Mouse (Mus musculus): ENCODE measurements around the gene Rab42. TPM values are rescaled to one million over a fixed set of nuclear protein-coding genes. Genes with fewer than 3 reads are reported as not detected.
A peak's percentile ranks its signal among the peaks of the same experiment; 100 is the strongest.

Gene Rab42
- polyA plus RNA-seq, 1 experiment: not detected

DNA sequence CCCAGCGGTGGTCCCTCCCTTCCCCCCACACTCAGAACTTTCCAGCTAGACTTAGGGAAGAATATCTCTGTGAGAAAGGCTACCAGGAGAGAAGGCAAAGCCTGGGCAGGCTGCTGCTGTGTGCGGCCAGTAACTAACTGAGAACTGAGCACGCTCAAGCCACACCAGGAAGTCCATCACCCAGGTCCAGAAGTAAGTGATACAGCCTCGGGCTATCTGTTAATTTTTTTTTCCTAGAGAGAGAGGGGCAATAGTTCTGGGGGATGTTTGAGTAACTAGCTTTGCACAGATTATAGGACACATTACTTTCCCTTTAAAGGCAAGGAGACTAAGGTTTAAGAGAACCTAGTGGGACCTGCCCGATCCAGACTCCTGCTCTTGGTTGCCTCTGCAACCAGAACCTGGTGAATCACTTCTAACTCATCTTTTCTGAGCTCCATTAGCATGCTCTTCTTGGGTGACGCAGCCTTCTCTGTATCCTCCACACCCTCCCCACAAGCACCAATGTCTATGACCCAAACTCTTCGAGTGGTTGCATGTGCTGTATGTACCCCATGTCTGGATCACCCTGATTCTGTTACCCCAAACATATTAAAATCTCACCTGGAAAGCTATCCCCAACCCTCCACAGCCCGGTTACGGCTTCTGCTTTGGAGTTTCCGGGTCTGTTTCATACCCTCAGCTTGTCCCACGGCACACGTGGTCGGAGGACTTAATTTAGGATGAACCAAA is 41.4 kb upstream of the Rab42 start:
- Histone ChIP-seq H3K4me3 (ENCODE audit: low read depth, low read length) (peak overlapping the region; percentile 92), H3K4me1 (ENCODE audit: control insufficient read depth, insufficient read depth, low read length) (peaks cover 11% of the 10 kb centered on the region), H3K36me3 (ENCODE audit: control insufficient read depth, insufficient read depth, low read length, poor library complexity, severe bottlenecking) (peaks cover 2% of the 10 kb centered on the region; the same call in 1 of the 2 replicates), H3K27me3 (ENCODE audit: control insufficient read depth, insufficient read depth, low read length, poor library complexity, severe bottlenecking) (no peaks in the 10 kb centered on the region), H3K27ac (ENCODE audit: insufficient read depth, low read length) (peak overlapping the region; percentile 10; the same call in 1 of the 2 replicates), H3K9me3 (replicated peaks; ENCODE audit: control insufficient read depth, insufficient read depth, low read length, poor library complexity, severe bottlenecking) (no peaks in the 10 kb centered on the region), H3K9ac (ENCODE audit: low read depth, poor library complexity, severe bottlenecking) (peak overlapping the region; percentile 92)
- no peak for TF ChIP-seq POLR2A (IDR thresholded peaks at IDR 0.05; ENCODE audit: insufficient read depth, low read length)
- no peak for TF ChIP-seq CTCF (IDR thresholded peaks at IDR 0.05; ENCODE audit: low read depth, low read length)
- no peak for TF ChIP-seq EP300 (IDR thresholded peaks at IDR 0.05; ENCODE audit: insufficient read depth, low read depth, low read length)

DNA sequence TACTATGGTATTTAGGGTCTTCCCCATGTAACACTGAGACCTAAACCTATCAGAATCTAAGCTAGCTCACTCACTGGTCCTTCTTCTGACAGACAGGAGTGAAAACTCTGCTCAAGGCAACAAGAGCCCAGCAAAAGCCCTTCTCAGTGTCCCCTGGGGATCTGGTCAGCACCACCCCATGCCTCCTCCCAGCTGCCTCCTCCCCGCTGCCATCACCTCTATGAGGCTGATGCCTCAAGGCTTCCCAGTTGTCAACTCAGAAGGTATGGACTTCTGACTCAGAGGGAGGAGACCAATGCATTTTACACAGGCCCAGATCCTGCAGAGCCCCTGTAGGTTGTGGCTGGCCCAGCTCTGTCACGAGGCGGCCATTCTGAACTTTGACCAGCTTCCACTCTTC is 38.3 kb upstream of the Rab42 start:
- TF ChIP-seq CTCF (IDR thresholded peaks at IDR 0.05; ENCODE audit: low read depth, low read length) (no peak), EP300 (IDR thresholded peaks at IDR 0.05; ENCODE audit: insufficient read depth, low read depth, low read length) (no peak), POLR2A (IDR thresholded peaks at IDR 0.05; ENCODE audit: insufficient read depth, low read length) (no peak)

GRCm38 (mm10) chr4:132338943-132339342 is 35.8 kb upstream of the Rab42 start:
- no peak overlapping the region for H3K27ac ChIP-seq (ENCODE audit: insufficient read depth, low read length)
- no peak overlapping the region for H3K9ac ChIP-seq (ENCODE audit: low read depth, poor library complexity, severe bottlenecking)
- TF ChIP-seq POLR2A (IDR thresholded peaks at IDR 0.05; ENCODE audit: insufficient read depth, low read length) (no peak), CTCF (IDR thresholded peaks at IDR 0.05; ENCODE audit: low read depth, low read length) (no peak), EP300 (IDR thresholded peaks at IDR 0.05; ENCODE audit: insufficient read depth, low read depth, low read length) (no peak)
- no peak overlapping the region for H3K4me3 ChIP-seq (ENCODE audit: low read depth, low read length)
- H3K36me3 ChIP-seq (ENCODE audit: control insufficient read depth, insufficient read depth, low read length, poor library complexity, severe bottlenecking): peaks cover 43% of the 10 kb centered on the region
- H3K4me1 ChIP-seq (ENCODE audit: control insufficient read depth, insufficient read depth, low read length): peaks cover 7% of the 10 kb centered on the region
- H3K27me3 ChIP-seq (ENCODE audit: control insufficient read depth, insufficient read depth, low read length, poor library complexity, severe bottlenecking): no peaks in the 10 kb centered on the region
- no peaks in the 10 kb centered on the region for H3K9me3 ChIP-seq (replicated peaks; ENCODE audit: control insufficient read depth, insufficient read depth, low read length, poor library complexity, severe bottlenecking)

More for the DNA sequence above, 38.3 kb upstream of the Rab42 start:
- no peak overlapping the region for H3K27ac ChIP-seq (ENCODE audit: insufficient read depth, low read length)
- no peaks in the 10 kb centered on the region for H3K27me3 ChIP-seq (ENCODE audit: control insufficient read depth, insufficient read depth, low read length, poor library complexity, severe bottlenecking)
- peaks cover 20% of the 10 kb centered on the region for H3K36me3 ChIP-seq (ENCODE audit: control insufficient read depth, insufficient read depth, low read length, poor library complexity, severe bottlenecking)
- H3K4me1 ChIP-seq (ENCODE audit: control insufficient read depth, insufficient read depth, low read length): peaks cover 7% of the 10 kb centered on the region
- no peak overlapping the region for H3K9ac ChIP-seq (ENCODE audit: low read depth, poor library complexity, severe bottlenecking)
- H3K4me3 ChIP-seq (ENCODE audit: low read depth, low read length): no peak overlapping the region
- no peaks in the 10 kb centered on the region for H3K9me3 ChIP-seq (replicated peaks; ENCODE audit: control insufficient read depth, insufficient read depth, low read length, poor library complexity, severe bottlenecking)

DNA sequence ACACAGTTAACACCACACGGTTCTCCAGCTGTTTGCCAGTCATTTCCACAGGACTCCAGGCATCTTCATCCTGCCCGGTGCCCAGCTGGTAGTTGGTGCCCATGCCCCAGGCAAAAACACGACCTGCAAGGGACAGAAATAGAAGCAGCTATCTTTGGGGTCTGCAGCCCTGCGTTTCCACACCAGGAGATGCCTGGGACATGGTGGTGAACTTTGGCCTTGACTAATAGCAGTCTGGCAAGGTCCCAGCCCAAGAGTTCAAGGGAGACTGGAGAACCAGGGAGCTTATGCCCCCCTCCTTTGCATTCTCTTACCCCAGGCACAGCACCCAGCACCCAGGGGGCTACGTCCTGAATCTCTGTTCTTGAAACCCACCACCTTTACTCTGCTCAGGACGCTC is 29.7 kb upstream of the Rab42 start:
- Histone ChIP-seq H3K9me3 (replicated peaks; ENCODE audit: control insufficient read depth, insufficient read depth, low read length, poor library complexity, severe bottlenecking) (no peaks in the 10 kb centered on the region), H3K27me3 (ENCODE audit: control insufficient read depth, insufficient read depth, low read length, poor library complexity, severe bottlenecking) (no peaks in the 10 kb centered on the region), H3K9ac (ENCODE audit: low read depth, poor library complexity, severe bottlenecking) (no peak overlapping the region), H3K27ac (ENCODE audit: insufficient read depth, low read length) (no peak overlapping the region), H3K4me3 (ENCODE audit: low read depth, low read length) (no peak overlapping the region), H3K36me3 (ENCODE audit: control insufficient read depth, insufficient read depth, low read length, poor library complexity, severe bottlenecking) (peaks cover 49% of the 10 kb centered on the region), H3K4me1 (ENCODE audit: control insufficient read depth, insufficient read depth, low read length) (no peaks in the 10 kb centered on the region)
- no peak for TF ChIP-seq CTCF (IDR thresholded peaks at IDR 0.05; ENCODE audit: low read depth, low read length)
- no peak for TF ChIP-seq EP300 (IDR thresholded peaks at IDR 0.05; ENCODE audit: insufficient read depth, low read depth, low read length)
- TF ChIP-seq POLR2A (IDR thresholded peaks at IDR 0.05; ENCODE audit: insufficient read depth, low read length): no peak

GRCm38 (mm10) chr4:132331960-132332359 is 28.8 kb upstream of the Rab42 start:
- Histone ChIP-seq H3K36me3 (ENCODE audit: control insufficient read depth, insufficient read depth, low read length, poor library complexity, severe bottlenecking) (peaks cover 43% of the 10 kb centered on the region), H3K4me1 (ENCODE audit: control insufficient read depth, insufficient read depth, low read length) (no peaks in the 10 kb centered on the region)

DNA sequence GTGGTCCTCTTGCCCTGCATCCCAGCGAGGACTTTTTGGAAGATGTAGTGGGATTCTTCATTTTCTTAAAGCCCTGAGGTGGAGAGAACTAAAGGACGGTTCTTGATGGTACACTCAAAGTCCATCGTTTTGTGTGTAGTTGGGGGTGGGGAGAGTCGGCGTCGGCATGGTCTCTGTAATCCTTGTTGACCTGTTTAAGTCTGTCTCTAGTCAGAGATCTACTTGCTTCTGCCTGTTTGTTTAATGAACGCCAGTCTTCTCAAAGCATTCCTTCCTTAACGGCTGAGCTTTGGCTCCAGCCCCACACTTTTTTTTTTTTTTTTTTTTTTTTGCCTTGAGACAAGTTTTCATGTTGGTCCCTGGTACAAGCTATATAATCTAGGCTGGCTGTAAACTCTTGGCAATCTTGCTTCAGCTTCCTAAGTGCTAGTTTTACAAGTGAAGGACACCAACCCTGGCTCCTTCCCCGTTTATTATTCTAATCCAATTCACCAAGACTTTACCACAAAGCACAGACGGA is 26.7 kb upstream of the Rab42 start:
- peaks cover 32% of the 10 kb centered on the region for H3K36me3 ChIP-seq (ENCODE audit: control insufficient read depth, insufficient read depth, low read length, poor library complexity, severe bottlenecking)
- no peak overlapping the region for H3K27ac ChIP-seq (ENCODE audit: insufficient read depth, low read length)
- peak overlapping the region; percentile 72 for H3K4me3 ChIP-seq (ENCODE audit: low read depth, low read length)
- H3K9me3 ChIP-seq (replicated peaks; ENCODE audit: control insufficient read depth, insufficient read depth, low read length, poor library complexity, severe bottlenecking): no peaks in the 10 kb centered on the region
- peak overlapping the region; percentile 37 for H3K9ac ChIP-seq (ENCODE audit: low read depth, poor library complexity, severe bottlenecking)
- TF ChIP-seq CTCF (IDR thresholded peaks at IDR 0.05; ENCODE audit: low read depth, low read length): no peak
- no peaks in the 10 kb centered on the region for H3K4me1 ChIP-seq (ENCODE audit: control insufficient read depth, insufficient read depth, low read length)
- no peaks in the 10 kb centered on the region for H3K27me3 ChIP-seq (ENCODE audit: control insufficient read depth, insufficient read depth, low read length, poor library complexity, severe bottlenecking)

More at GRCm38 (mm10) chr4:132331960-132332359, 28.8 kb upstream of the Rab42 start:
- no peaks in the 10 kb centered on the region for H3K9me3 ChIP-seq (replicated peaks; ENCODE audit: control insufficient read depth, insufficient read depth, low read length, poor library complexity, severe bottlenecking)
- H3K27me3 ChIP-seq (ENCODE audit: control insufficient read depth, insufficient read depth, low read length, poor library complexity, severe bottlenecking): no peaks in the 10 kb centered on the region
- H3K27ac ChIP-seq (ENCODE audit: insufficient read depth, low read length): no peak overlapping the region
- no peak overlapping the region for H3K4me3 ChIP-seq (ENCODE audit: low read depth, low read length)
- no peak for TF ChIP-seq EP300 (IDR thresholded peaks at IDR 0.05; ENCODE audit: insufficient read depth, low read depth, low read length)
- no peak for TF ChIP-seq CTCF (IDR thresholded peaks at IDR 0.05; ENCODE audit: low read depth, low read length)
- TF ChIP-seq POLR2A (IDR thresholded peaks at IDR 0.05; ENCODE audit: insufficient read depth, low read length): no peak
- no peak overlapping the region for H3K9ac ChIP-seq (ENCODE audit: low read depth, poor library complexity, severe bottlenecking)
